Mouse (Mus musculus) kidney, adult 2 months (tissue): ENCODE measurements around the gene Lipe. TPM values are rescaled to one million over a fixed set of nuclear protein-coding genes. Genes with fewer than 3 reads are reported as not detected.
"Not testable (repeated sequence)": the region's sequence is repeated elsewhere in the genome, so short reads cannot be mapped to it uniquely, and the experiment has no call there.

Source experiments
- DNase-seq: peaks from one replicate; pipeline ENCODE4 v3.0.0; 2021
- H3K27ac ChIP-seq: fragments of 200-500 bp; 2 replicates; pipeline ENCODE4 v1.5.1; 2012; ENCODE audit warnings: low read depth, low read length, control low read depth, inconsistent platforms; ENCODE audit not compliant: insufficient read depth
- H3K27me3 ChIP-seq: fragments of 200-500 bp; replicated peaks from 2 replicates; pipeline ENCODE4 v1.6.1; 2012; ENCODE audit warnings: mild to moderate bottlenecking, moderate library complexity, low read length, inconsistent platforms; ENCODE audit not compliant: control insufficient read depth, insufficient read depth
- H3K36me3 ChIP-seq: fragments of 200-500 bp; 2 replicates; pipeline ENCODE4 v1.6.1; 2012; ENCODE audit warnings: mild to moderate bottlenecking, moderate library complexity, low read length, inconsistent platforms; ENCODE audit not compliant: control insufficient read depth, insufficient read depth
- H3K4me1 ChIP-seq: fragments of 200-500 bp; 2 replicates; pipeline ENCODE4 v1.6.1; 2011; ENCODE audit warnings: low read length; ENCODE audit not compliant: control insufficient read depth, insufficient read depth
- H3K4me3 ChIP-seq: fragments of 200-500 bp; 2 replicates; pipeline ENCODE4 v1.5.1; 2011; ENCODE audit warnings: mild to moderate bottlenecking, low read depth, low read length, control low read depth; ENCODE audit not compliant: insufficient read depth
- CTCF ChIP-seq: fragments of 200-500 bp; conservative IDR thresholded peaks from 2 replicates; pipeline ENCODE4 v1.5.1; 2011; ENCODE audit warnings: low read depth, mild to moderate bottlenecking, control low read depth, low read length, moderate library complexity, mixed read lengths; ENCODE audit not compliant: insufficient read depth, insufficient read length
- POLR2A ChIP-seq: fragments of 200-500 bp; IDR thresholded peaks from one replicate; pipeline ENCODE4 v1.6.1; 2011; ENCODE audit warnings: low read depth, low read length, control low read depth
- WGBS: fragments of 180-500 bp; shearing (Covaris S2); methylation state at CpG from one replicate; pipeline ENCODE4 v1.1.7; 2018; 5-methylcytosine and 5-hydroxymethylcytosine counted together
- polyA plus RNA-seq: library from polyadenylated mRNA; depleted of rRNA; stranded (reverse); fragments of >200 nt; gene quantifications from 2 replicates; pipeline ENCODE4 v1.2.3, GENCODE M21; 2012

The Lipe gene
- polyA plus RNA-seq, 1 experiment, result 63.8 TPM

DNA sequence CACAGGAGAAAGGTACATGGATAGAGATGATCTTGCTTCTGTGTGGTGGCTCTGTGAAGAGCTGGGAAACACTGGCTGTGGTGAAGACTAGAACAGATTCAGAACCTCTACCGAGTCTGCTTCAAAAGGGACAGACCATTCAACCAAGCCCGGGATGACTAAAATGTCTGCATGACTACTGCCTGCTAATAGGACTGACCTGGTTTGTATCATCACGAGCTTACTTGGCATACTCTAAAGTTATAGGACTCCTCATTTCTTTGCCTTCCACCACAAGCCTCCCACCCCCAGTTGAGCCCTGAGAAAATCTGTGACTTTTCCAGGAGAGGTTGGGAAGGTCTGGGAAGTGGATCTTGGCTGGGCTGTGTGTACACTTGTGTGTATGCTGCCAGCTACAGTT lies 13.4 kb upstream of the Lipe start:
- TF ChIP-seq CTCF, result no peak
- no peak for TF ChIP-seq POLR2A
- H3K27ac ChIP-seq, result no peak overlapping the region
- no peaks in the 10 kb centered on the region for H3K36me3 ChIP-seq
- DNase-seq, result no peak
- WGBS, result 91% methylated on average over 3 of the region's 3 CpGs
- no peaks in the 10 kb centered on the region for H3K4me1 ChIP-seq
- no peaks in the 10 kb centered on the region for H3K27me3 ChIP-seq
- H3K4me3 ChIP-seq, result no peak overlapping the region

DNA sequence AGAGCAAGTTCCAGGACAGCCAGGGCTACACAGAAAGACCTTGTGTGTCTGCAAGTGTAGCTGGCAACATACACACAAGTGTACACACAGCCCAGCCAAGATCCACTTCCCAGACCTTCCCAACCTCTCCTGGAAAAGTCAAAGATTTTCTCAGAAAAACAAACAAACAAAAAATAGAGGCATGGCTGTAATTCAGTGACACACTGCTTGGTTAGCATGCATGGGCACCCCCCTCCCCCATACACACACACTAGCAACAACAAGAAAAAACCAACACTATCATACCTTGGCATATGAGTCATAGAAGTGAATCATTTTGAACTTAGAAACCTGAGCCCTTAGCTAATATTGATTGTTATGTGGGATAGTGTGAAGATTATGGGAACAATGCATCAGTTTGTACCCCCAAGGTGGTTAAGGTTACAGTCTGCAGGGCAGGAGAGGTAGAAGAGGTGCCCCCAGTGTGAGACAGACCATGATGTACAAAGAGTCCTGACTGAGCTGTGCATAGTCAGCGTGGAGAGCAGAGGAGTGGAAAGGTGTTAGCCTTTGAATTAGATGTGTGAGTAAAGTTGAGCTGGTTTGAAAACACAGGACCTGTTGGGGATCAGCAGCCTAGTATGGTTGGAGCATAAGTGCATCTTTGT lies 12.6 kb upstream of the Lipe start:
- Histone ChIP-seq H3K4me3 (no peak overlapping the region), H3K27ac (no peak overlapping the region), H3K36me3 (no peaks in the 10 kb centered on the region), H3K27me3 (no peaks in the 10 kb centered on the region), H3K4me1 (no peaks in the 10 kb centered on the region)
- WGBS, result 80% methylated on average over 1 of the region's 1 CpGs
- TF ChIP-seq POLR2A (no peak), CTCF (no peak)
- no peak for DNase-seq

- no peak for DNase-seq
- WGBS, result 58% methylated on average over 4 of the region's 4 CpGs
- TF ChIP-seq CTCF (peak; percentile 38), POLR2A (no peak)
- Histone ChIP-seq H3K27me3 (no peaks in the 10 kb centered on the region), H3K27ac (no peak overlapping the region), H3K36me3 (no peaks in the 10 kb centered on the region), H3K4me3 (no peak overlapping the region), H3K4me1 (no peaks in the 10 kb centered on the region)
Observed at GRCm38 (mm10) chr7:25409114-25409760, 10.7 kb upstream of the Lipe start.

- no peak overlapping the region for H3K4me3 ChIP-seq
- DNase-seq, result no peak
- no peaks in the 10 kb centered on the region for H3K27me3 ChIP-seq
- WGBS, result 79% methylated on average over 7 of the region's 7 CpGs
- no peak overlapping the region for H3K27ac ChIP-seq
- no peaks in the 10 kb centered on the region for H3K36me3 ChIP-seq
- peaks cover 6% of the 10 kb centered on the region for H3K4me1 ChIP-seq
- no peak for TF ChIP-seq CTCF
- TF ChIP-seq POLR2A, result no peak
Observed at GRCm38 (mm10) chr7:25406468-25406867, 8.0 kb upstream of the Lipe start.

GRCm38 (mm10) chr7:25402671-25403101 lies 4.2 kb upstream of the Lipe start:
- WGBS, result 2% methylated on average over 2 of the region's 2 CpGs
- Histone ChIP-seq H3K4me3 (no peak overlapping the region), H3K27me3 (no peaks in the 10 kb centered on the region), H3K27ac (no peak overlapping the region), H3K36me3 (no peaks in the 10 kb centered on the region), H3K4me1 (peaks cover 6% of the 10 kb centered on the region)
- peak; percentile 92 for DNase-seq
- peak; percentile 93 for TF ChIP-seq CTCF
- no peak for TF ChIP-seq POLR2A

DNA sequence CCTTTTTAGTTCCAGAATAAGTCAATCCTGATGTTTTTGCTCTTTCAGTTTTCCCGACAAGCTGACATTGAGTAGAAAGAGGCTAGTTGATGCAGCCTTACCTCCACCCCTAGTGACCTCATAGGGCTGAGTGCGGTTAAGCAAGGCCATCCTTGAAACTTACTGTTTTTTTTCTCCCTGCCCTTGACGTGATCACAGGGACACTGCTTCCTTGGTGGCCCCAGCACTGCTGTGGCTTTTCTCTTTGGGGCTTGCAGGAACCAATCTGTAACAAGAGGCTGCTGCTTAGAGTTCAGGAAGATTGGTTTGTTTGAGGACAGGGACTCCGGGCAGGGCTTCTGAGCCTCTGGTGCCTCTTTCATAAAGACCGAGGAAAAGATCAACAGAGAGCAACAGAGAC lies 3.5 kb upstream of the Lipe start:
- Histone ChIP-seq H3K4me1 (peaks cover 6% of the 10 kb centered on the region), H3K4me3 (no peak overlapping the region), H3K27me3 (no peaks in the 10 kb centered on the region), H3K36me3 (no peaks in the 10 kb centered on the region), H3K27ac (no peak overlapping the region)
- WGBS, result 77% methylated on average over 5 of the region's 5 CpGs
- no peak for DNase-seq
- no peak for TF ChIP-seq POLR2A
- no peak for TF ChIP-seq CTCF

DNA sequence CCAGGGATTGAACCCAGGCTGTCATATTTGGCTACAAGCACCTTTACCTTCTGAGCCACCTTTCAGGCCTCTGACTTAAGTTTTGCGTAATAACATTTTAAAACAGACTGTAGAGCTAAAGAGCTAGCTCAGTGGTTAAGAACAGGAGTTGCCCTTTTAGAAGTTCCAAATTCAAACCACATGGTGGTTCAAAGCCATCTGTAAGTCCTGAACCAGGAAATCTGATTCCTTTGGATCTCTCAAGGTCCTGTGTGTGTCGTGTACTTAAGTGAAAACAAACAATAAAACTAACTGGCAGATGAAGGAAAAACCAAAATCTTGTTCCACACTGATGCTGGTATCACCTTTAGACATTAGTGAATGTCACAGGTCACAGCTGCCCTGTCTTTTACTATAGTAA lies 3.0 kb upstream of the Lipe start:
- H3K27ac ChIP-seq, result no peak overlapping the region
- 82% methylated on average over 2 of the region's 2 CpGs for WGBS
- no peak overlapping the region for H3K4me3 ChIP-seq
- H3K27me3 ChIP-seq, result no peaks in the 10 kb centered on the region
- H3K4me1 ChIP-seq, result peaks cover 9% of the 10 kb centered on the region
- TF ChIP-seq POLR2A, result no peak
- TF ChIP-seq CTCF, result no peak
- DNase-seq, result no peak
- H3K36me3 ChIP-seq, result no peaks in the 10 kb centered on the region

GRCm38 (mm10) chr7:25399028-25399427 lies 518 bp upstream of the Lipe start:
- not testable (repeated sequence) for H3K4me3 ChIP-seq, DNase-seq, H3K27me3 ChIP-seq, H3K36me3 ChIP-seq, H3K27ac ChIP-seq
- H3K4me1 ChIP-seq, result peaks cover 14% of the 10 kb centered on the region
